Mouse (Mus musculus) stomach, embryonic 14.5 days (tissue): ENCODE data around the gene Ift52. TPM values are rescaled to one million over a fixed set of nuclear protein-coding genes. Genes with fewer than 3 reads are reported as not detected.

ENCODE experiments used
- ATAC-seq: fragments of 200-750 bp; cut with Nextera tagmentation; 2 replicates; pipeline ENCODE4 v1.8.0; 2017; ENCODE audit warnings: low read depth, moderate TSS enrichment; ENCODE audit not compliant: insufficient number of reproducible peaks, insufficient read depth, low FRiP score
- H3K27ac ChIP-seq: fragments of 300-500 bp; sonication (generic); 2 replicates; pipeline ENCODE4 v1.5.1; 2014; ENCODE audit warnings: mild to moderate bottlenecking, low read length, moderate library complexity, mixed read lengths
- H3K27me3 ChIP-seq: fragments of 300-500 bp; sonication (generic); 2 replicates; pipeline ENCODE4 v1.6.1; 2014; ENCODE audit warnings: low read length, control low read depth, mixed read lengths; ENCODE audit not compliant: control insufficient read depth, insufficient read depth
- H3K36me3 ChIP-seq: fragments of 300-500 bp; sonication (generic); 2 replicates; pipeline ENCODE4 v1.6.1; 2014; ENCODE audit warnings: mild to moderate bottlenecking, control low read depth, low read length, moderate library complexity, mixed read lengths; ENCODE audit not compliant: control insufficient read depth, insufficient read depth
- H3K4me1 ChIP-seq: fragments of 300-500 bp; sonication (generic); 2 replicates; pipeline ENCODE4 v1.6.1; 2014; ENCODE audit warnings: low read length, control low read depth, mixed read lengths; ENCODE audit not compliant: control insufficient read depth, insufficient read depth
- H3K4me2 ChIP-seq: fragments of 300-500 bp; sonication (generic); replicated peaks from 2 replicates; pipeline ENCODE4 v1.6.1; 2014; ENCODE audit warnings: low read depth, low read length, control low read depth
- H3K4me3 ChIP-seq: fragments of 300-500 bp; sonication (generic); 2 replicates; pipeline ENCODE4 v1.5.1; 2014; ENCODE audit warnings: low read depth, low read length, control low read depth
- H3K9ac ChIP-seq: fragments of 300-500 bp; sonication (generic); replicated peaks from 2 replicates; pipeline ENCODE4 v1.6.1; 2014; ENCODE audit warnings: low read depth, mild to moderate bottlenecking, control low read depth, low read length, moderate library complexity, mixed read lengths
- H3K9me3 ChIP-seq: fragments of 300-500 bp; sonication (generic); 2 replicates; pipeline ENCODE4 v1.6.1; 2016; ENCODE audit warnings: low read depth, low read length, control low read depth; ENCODE audit not compliant: control insufficient read depth
- WGBS: fragments of 180-500 bp; shearing (Covaris S2); extraction: QIAGEN DNeasy Blood & Tissue Kit; methylation state at CpG from one replicate; pipeline ENCODE4 v1.1.7; 2014; 5-methylcytosine and 5-hydroxymethylcytosine counted together
- microRNA-seq: library from miRNA; unstranded; fragments of <30 nt; microRNA quantifications from one replicate; pipeline ENCODE4, GENCODE M21; 2016
- polyA plus RNA-seq: library from polyadenylated mRNA; unstranded; fragments of >200 nt; fragmentation: Nextera tagmentation; extraction: Ambion mirVana; gene quantifications from 2 replicates; pipeline ENCODE4 v1.2.1, GENCODE M21; 2014

The Ift52 gene
- polyA plus RNA-seq, 1 experiment from 2014 or later = 50.7 TPM

DNA sequence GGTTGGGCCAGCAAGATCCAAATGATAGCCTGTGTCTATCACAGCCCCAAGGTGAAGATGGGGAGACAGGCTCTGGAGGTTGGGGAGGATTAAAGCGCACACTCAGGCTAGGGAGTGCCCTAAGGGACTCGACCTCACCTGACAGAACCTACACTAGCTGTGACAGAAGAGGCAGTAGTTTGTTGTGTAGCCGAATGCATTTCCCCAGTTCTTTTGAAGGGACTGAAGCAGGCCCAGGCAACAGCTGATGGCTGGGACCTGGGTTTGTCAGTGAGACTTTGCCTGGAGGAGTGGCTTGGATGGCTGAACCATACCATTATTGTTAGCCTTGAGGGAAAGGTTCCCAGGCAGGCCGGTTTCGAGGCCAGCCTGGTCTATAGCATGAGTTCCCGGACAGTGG, 67.9 kb downstream of the Ift52 start:
- ATAC-seq = no peak
- H3K27me3 ChIP-seq = no peaks in the 10 kb centered on the region
- 83% methylated on average over 6 of the region's 6 CpGs for WGBS

DNA sequence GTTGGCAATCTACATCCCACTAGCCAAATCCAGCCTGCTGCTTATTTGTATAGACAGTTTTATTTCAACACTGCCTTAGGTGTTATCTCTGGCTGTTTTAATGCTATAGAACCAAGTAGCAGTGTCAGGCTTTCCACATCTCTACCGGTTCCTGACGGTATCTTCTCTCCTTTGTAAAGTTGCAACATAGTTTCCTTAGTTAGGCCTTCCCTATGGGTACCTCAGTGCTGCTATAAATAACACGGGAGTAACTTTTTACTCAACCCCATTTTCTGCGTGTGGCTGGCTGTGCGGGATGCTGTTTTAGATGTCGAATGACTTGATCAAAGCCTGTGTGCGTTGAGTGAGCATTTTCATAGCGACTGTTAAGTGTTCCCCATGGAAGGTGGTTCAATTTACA, 69.4 kb downstream of the Ift52 start:
- Histone ChIP-seq H3K9me3 (no peaks in the 10 kb centered on the region), H3K4me2 (no peak overlapping the region), H3K9ac (no peak overlapping the region), H3K4me1 (no peaks in the 10 kb centered on the region), H3K27me3 (no peaks in the 10 kb centered on the region), H3K27ac (no peak overlapping the region), H3K36me3 (no peaks in the 10 kb centered on the region), H3K4me3 (no peak overlapping the region)
- WGBS = 76% methylated on average over 8 of the region's 8 CpGs
- no peak for ATAC-seq

More for the DNA sequence above, 67.9 kb downstream of the Ift52 start:
- no peak overlapping the region for H3K27ac ChIP-seq
- H3K9me3 ChIP-seq = no peaks in the 10 kb centered on the region
- H3K36me3 ChIP-seq = no peaks in the 10 kb centered on the region
- no peak overlapping the region for H3K4me2 ChIP-seq
- H3K4me1 ChIP-seq = no peaks in the 10 kb centered on the region
- H3K9ac ChIP-seq = no peak overlapping the region
- H3K4me3 ChIP-seq = no peak overlapping the region

DNA sequence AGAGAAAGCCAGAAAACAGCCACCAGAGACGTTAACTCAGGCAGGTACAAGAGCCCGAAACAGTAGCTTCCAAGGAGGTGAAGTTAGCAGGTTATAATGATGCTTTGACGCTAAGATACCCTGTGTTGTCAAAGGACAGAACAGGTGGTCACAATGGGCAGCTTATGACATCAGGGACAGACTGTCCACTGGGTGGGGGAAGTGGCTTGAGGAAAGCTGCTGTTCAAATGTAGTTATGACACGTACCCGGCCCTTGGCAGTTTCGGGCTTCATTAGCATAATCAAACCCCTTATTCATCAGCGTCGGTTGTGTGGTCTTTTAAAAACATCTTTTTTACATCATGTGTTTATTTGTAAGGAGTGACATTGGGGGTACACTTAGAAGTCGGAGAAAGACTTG, 70.6 kb downstream of the Ift52 start, which contains the start of gene Gtsf1l:
Gene Gtsf1l (minus strand): TSS at position 128 of the 400 bp plus-strand sequence.
- 90% methylated on average over 9 of the region's 9 CpGs for WGBS
- H3K9me3 ChIP-seq = no peaks in the 10 kb centered on the region
- no peaks in the 10 kb centered on the region for H3K36me3 ChIP-seq
- H3K4me1 ChIP-seq = no peaks in the 10 kb centered on the region
- no peak within 1 kb of the TSS for H3K4me3 ChIP-seq
- no peak within 1 kb of the TSS for H3K27ac ChIP-seq
- no peak within 1 kb of the TSS for H3K9ac ChIP-seq
- H3K27me3 ChIP-seq = no peaks in the 10 kb centered on the region
- no peak for ATAC-seq
- H3K4me2 ChIP-seq = no peak within 1 kb of the TSS

DNA sequence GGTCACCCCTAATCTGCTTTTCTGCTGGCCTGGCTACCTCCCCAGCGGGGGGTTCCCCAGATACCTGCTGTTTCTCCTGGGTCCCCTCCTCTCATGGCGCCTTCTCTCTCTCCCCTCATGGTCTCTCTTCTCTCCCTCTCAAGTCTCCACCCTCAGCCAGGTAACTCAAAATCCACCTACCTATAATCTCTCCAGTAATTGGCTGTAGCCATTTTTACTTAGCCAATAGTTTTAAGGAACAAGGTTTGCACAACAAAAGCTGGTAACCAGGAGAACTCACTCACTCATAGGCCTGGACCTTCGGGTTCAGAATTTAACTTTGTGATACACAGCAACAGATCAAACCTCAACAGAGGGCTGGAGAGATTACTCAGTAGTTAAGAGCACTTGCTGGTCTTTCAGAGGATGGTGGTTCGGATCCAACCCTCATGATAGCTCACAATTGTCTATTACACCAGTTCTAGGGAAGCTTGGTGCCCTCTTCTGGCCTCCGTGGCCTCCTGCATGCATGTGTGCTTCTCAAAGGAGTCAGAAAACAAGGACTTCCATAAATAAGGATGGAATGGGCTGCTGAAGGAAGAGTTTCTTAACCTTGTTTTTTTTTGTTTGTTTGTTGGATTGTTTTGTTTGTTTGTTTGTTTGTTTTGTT, 72.4 kb downstream of the Ift52 start:
- Histone ChIP-seq H3K4me2 (no peak overlapping the region), H3K36me3 (no peaks in the 10 kb centered on the region), H3K9ac (no peak overlapping the region), H3K4me3 (no peak overlapping the region), H3K27me3 (no peaks in the 10 kb centered on the region), H3K9me3 (no peaks in the 10 kb centered on the region), H3K4me1 (no peaks in the 10 kb centered on the region), H3K27ac (no peak overlapping the region)
- WGBS = 71% methylated on average over 5 of the region's 5 CpGs
- no peak for ATAC-seq

DNA sequence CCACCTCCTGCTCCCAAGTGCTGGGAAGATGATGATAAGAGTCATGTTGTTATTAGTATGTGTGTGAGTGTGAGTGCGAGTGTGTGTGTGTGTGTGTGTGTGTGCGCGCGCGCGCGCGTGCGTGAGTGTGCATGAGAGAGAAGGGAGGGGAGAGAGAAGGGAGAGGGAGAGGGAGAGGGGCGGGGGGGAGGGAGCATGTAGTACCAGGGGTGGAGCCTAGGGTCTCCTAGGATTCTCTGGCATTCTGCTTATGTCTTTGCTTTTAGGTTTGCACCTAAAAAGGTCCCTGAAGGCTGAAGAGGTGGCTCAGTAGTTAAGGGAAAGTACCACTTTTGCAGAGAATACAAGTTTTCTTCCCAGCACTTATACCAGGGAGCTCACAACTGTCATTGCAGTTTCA, 77.8 kb downstream of the Ift52 start:
- Histone ChIP-seq H3K4me3 (no peak overlapping the region), H3K9me3 (no peaks in the 10 kb centered on the region), H3K9ac (no peak overlapping the region), H3K27ac (no peak overlapping the region), H3K4me1 (no peaks in the 10 kb centered on the region), H3K27me3 (no peaks in the 10 kb centered on the region), H3K36me3 (no peaks in the 10 kb centered on the region), H3K4me2 (no peak overlapping the region)
- 89% methylated on average over 10 of the region's 10 CpGs for WGBS
- ATAC-seq = no peak

Small RNA genes lying within 50 kb of the gene (microRNA-seq; reads per million reads assigned to microRNA genes)
- not detected for gene Gm22174
- gene Mir7003 = not detected

Other genes with a start within 250 kb of the Ift52 start
- gene Srsf6, start 85.8 kb upstream of the Ift52 start, polyA plus RNA-seq = 193 and 202 TPM in 2 replicates
- gene L3mbtl1, start 73.9 kb upstream of the Ift52 start, polyA plus RNA-seq = 0.30 and 0.36 TPM in 2 replicates
- 0.08 TPM in 1 of 2 replicates, not detected in the other for gene Sgk2, start 30.0 kb upstream of the Ift52 start, polyA plus RNA-seq
- 20.1 and 22.4 TPM in 2 replicates for gene Mybl2, start 37.3 kb downstream of the Ift52 start, polyA plus RNA-seq
- gene Gtsf1l, start 70.5 kb downstream of the Ift52 start, polyA plus RNA-seq = not detected in 2 replicates
- 5.6 and 7.1 TPM in 2 replicates for gene Tox2, start 185.8 kb downstream of the Ift52 start, polyA plus RNA-seq